Mouse (Mus musculus) layer of hippocampus, postnatal 14 days (tissue): ENCODE results near the gene Rps24. TPM values are rescaled to one million over a fixed set of nuclear protein-coding genes. Genes with fewer than 3 reads are reported as not detected.
"Not testable (repeated sequence)": the region's sequence is repeated elsewhere in the genome, so short reads cannot be mapped to it uniquely, and the experiment has no call there.

ENCODE experiments used
- DNase-seq, 2 experiments: peaks; one replicate each; pipeline ENCODE4 v3.0.0; 2021 to 2022; ENCODE audit warnings: low spot score in 2 of 2, mixed read lengths in 1 of 2
- long read RNA-seq, 2 experiments: library from polyadenylated mRNA; stranded (forward); transcript quantifications; one replicate each; pipeline ENCODE4 v2.0.0; 2021
- total RNA-seq, 2 experiments: library from RNA; stranded (reverse); gene quantifications; 2 replicates each; pipeline ENCODE4 v1.2.3; 2021

Rps24 gene
- total RNA-seq, result 100 to 1,000 TPM; 725 to 729 TPM
- long read RNA-seq, experiment 1, partial matches to known transcripts, result 4 of 13 reads
- long read RNA-seq, experiment 1, other reads (novel, unspliced or antisense), result 7 of 13 reads
- long read RNA-seq, experiment 2, partial matches to known transcripts, result 4 of 17 reads
- long read RNA-seq, experiment 2, other reads (novel, unspliced or antisense), result 9 of 17 reads

DNA sequence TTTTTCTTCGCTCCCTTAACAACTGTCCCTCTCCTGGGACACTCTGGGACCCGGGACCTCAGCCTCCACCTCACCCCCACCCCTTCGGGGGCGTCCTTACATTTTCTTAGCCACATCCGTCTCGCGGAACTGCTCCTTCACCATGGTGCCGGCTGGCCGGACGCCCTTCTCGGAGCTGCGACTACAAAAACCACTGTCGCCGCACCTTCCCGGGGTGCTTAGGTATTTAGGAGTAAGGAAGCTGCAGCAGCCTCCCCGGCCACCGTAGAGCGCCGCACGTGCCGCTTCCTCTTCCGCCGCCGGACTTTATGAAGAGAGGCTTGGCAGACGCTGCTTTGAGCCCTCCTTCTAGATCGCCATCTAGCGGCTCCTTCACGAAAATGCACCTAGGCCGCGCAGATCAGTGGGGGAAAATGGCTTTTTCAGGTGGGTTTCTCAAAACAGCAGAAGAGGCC, at the start of gene Rps24, which contains the start of gene Polr3a:
Rps24 (plus strand) TSS at position 353 of the 455 bp plus-strand sequence.
Polr3a (minus strand) TSS at position 286 of the 455 bp plus-strand sequence.
- peak; percentile 86 to 93 for DNase-seq

DNA sequence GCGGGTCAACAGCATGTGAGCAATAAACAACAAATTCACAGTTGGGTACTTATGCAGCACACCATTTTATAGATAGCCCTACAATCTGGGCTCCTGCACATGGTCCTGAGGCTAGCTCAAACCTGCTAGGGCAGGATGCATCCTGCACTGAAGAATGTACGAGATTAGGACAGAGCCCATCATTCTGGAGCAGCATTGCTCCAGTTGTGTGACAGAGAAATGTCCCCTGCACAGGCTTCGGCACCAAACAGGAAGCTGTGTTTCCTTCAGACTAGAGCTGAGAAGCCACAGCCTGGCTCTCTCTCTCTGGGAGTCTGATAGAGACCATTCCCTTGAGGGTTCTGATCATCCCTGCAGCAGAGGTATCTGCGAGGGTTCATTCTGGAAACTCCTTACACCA, 43.4 kb upstream of the Rps24 start:
- DNase-seq, result not testable (repeated sequence)

DNA sequence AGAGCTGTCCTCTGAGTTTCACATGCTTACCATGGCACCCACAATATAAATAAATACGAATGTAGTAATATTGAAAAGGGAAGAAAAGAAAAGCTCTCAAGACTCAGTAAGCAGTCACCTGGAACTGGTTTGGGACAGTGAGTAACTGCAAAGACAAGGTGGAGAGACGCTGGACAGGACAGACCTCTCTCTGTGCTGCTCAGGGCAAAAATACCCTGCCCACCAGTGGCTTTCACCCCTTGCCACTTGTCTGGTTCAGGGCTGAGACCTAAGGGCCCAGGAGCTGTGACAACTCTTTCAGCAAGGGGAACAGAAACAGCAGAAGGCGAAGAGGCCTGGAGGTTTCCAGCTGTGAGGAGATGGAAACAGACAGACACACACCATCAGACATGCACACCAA, 28.7 kb upstream of the Rps24 start:
- DNase-seq, result no peak

DNA sequence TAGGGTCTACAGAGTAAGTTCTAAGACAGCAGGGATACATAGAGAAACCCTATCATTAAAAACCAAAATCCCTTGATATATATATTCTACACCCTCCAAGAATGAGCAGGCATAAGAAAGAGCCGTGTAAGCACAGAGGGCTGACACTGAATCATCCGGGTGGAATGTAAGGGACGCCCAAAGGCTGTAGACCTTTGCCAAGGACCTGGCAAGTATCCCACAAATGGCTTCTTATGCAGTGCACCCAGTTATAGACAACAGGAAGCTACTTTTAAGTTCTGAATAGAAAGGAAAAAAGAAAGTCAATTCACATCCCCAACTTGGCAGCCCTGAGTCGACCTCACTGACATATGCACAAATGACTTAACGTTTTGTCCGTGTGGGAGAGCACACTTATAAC, 18.1 kb upstream of the Rps24 start:
- DNase-seq, result no peak

DNA sequence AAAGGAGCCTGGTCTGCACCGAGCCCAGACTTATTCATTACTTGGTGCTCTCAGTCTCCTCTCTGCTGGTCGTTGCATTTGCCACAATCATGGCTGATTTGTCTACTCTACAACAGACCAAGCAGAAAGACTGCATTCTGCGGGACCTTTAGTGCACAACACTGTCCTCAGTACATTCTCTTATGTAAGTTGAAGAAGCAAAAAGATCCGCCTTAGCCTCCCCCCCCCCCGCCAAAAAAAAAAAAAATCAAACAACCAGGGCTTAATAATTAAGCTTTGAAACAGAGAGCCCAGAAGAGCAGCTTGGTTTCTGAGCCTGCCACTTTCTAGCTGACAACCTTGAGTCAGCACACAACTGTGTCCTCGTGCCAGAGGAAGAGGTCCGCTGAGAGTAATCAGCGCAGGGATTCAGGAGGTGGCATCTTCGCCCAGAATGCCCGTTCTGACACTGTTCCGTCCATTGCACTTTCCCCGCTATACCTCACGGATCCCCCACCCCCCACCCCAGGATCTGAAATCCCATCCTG, 621 bp upstream of the Rps24 start:
- DNase-seq, result no peak

DNA sequence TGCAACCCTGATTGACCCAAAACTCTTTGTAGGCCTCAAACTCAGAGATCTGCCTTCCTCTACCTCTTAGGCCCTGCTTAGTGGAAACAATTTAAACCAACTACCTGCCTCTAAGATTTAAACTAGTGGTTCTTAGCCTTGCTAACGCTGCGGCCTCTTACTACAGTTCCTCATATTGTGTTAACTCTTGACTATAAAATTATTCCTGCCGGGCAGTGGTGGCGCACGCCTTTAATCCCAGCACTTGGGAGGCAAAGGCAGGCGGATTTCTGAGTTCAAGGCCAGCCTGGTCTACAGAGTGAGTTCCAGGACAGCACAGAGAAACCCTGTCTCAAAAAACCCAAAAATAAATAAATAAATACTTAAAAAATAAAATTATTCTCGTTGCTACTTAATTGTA, 2.8 kb downstream of the Rps24 start:
- not testable (repeated sequence) for DNase-seq

DNA sequence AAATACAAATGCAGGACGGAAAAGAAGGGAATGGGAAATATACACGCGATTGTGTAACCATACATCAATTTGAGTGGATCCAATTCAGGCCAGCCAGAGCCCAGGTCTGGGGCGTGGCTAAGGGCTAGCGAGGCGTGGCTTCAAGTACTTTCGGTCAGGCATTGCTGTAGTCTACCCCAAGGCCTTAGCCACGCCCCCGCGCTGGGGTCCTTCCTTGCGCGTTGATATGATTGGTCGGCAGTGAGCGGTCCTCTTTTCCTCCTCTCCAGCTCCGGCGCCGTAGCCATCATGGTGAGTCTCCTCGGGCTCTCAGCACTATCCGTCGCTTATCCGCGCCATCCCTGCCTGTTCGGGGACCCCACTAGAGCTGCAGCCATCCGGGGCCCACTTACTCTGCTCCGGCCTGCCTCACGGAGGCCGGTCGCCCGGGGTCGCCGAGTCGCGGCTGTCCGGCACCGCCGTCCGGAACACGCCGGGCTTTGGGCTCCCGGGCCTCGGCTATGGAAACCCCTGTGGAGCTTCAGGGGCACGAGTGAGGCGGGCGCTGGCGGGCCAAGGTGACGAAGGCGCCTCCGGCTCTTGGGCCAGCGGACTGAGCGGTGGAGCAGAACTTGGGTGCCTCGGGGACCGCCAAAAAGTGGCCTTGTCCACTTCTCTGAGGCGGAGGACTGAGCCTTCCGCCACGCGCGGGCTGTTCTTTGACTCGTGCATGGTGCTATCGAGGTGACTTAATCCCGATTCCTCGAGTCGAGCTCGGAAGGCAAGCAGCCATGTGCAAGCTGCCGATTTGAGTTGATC, 3.7 kb downstream of the Rps24 start:
- peak; percentile 97 to 99 for DNase-seq

DNA sequence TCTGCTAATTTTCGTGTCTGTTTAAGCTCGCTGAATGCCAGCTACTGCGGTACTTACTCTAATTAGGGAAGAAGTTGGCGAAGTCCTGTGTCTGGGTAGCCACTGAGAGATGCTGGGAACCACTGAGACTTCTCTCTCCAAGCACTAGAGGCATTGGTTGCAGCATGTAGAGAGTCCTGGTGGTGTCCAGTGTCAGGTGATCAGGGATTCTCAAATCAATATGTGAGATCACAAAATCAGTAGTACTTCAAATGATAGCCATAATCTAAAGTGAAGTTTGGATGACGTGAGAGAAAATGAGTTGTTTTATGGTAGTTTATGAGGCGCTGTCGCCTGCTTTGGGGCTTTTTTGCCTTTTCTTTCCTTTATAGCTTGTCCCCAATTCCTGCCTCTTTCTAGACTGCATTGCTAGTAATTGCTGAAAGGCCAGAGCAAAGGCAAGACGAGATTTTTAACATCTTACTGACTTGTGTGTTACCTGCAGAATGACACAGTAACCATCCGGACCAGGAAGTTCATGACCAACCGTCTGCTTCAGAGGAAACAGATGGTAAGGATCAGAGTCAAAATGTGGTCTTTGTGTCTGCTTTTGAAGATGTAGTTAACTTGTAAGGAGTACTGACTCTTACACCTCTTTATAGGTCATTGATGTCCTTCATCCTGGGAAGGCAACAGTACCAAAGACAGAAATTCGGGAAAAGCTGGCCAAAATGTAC, 4.5 kb downstream of the Rps24 start:
- DNase-seq, result no peak

DNA sequence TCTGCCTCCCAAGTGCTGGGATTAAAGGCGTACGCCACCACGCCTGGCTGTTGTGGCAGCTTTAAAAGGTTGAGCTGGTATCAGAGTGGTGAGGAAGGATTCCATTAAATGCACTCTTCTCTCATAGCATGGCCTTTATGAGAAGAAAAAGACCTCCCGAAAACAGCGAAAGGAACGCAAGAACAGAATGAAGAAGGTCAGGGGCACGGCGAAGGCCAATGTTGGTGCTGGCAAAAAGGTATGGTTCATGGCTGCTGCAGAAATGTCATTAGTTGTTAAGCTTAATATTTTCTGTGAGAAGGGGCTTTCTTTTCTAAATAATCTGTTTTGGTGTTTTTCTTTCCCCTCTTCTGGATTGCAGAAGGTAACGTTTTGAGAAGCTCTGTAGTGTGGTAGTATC, 6.3 kb downstream of the Rps24 start:
- no peak for DNase-seq

DNA sequence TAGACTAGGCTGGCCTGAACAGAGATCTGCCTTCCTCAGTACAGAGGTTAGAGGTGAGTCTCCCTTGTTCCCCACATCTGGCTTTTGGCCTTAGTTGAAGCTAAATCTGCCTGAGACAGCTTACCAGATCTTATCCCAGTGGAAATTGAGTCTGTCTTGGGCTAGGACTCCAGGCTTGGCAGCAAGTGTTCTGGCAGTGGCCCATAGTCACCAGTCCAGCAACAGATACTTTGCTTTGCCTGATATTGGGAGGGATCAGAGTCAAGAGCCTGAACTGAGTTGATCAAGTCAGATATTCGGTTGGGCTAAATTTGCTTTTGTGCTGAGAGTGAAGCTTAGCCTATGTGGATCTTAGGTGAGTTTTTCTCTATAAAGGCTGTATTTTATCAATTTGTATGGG, 9.6 kb downstream of the Rps24 start:
- DNase-seq, result no peak

DNA sequence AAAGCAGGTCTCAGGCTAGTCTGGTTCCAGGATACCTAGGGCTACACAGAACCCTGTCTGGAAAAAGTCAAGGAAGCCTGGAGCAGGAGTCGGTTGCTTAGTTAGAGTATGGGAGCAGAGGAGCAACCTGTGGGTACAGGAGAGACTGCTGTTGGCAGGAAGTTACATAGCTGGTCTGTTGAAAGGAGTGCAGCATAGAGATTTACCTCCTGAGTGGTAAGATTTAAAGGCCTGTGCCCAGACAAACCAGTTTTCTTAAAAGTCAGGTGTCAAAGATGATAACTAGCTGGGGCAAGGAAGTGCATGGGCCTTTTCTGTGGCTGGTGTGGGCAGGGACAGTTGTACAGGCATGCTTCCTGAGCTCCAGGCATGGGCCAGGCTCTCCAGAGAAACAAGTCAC, 10.5 kb downstream of the Rps24 start:
- no peak for DNase-seq

DNA sequence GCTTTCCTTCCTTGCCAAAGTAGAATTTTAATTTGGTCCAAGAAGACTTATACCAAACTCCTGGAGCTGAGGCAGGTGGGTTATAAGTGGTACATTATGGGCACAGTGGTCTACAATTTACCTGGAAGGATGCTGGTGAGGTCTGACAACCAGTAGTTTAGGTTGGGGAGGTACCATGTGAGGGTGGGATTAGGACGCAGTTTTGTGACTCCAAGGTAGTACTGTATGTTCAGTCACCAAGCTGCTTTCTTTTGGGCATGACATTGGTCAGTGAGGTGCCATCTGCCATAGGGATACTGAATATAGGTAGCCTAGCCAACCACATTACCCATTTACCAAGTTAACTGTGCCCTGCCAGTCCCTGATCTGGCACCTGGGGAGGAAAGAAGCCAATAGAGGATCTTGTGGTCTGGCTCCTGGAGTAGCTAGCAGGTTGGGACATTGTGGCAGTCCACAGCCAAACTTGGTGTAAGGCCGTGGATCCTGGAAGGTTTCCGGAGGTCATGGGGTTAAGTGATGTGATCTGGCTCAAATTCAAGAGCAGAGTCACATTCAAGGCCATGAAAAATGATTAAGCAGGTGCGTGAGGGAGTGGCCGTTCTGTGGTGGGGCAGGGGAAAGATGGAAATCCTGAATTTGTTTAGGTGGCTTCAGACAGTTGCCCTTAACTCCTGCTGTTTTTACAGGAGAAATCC, 11.8 kb downstream of the Rps24 start:
- no peak for DNase-seq

DNA sequence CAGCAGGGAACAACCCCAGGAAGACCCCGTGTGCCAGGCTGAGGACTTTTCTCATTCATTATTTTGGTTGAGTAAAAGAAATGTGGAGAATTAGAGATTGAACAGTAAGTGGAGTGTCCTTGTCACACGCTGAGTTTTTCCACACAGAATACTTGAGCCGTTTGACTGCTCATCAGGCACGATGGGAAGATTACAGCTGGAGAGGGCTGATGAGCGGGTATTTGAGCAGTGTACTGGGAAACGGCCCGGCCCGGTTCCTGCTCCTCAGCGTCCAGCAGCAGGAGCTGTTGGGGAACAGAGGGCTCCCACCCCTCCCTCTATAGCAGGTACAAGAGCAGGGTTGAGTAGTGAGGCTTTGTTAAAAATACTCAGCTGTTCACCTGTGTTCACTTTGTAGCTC, 12.6 kb downstream of the Rps24 start:
- DNase-seq, result no peak

DNA sequence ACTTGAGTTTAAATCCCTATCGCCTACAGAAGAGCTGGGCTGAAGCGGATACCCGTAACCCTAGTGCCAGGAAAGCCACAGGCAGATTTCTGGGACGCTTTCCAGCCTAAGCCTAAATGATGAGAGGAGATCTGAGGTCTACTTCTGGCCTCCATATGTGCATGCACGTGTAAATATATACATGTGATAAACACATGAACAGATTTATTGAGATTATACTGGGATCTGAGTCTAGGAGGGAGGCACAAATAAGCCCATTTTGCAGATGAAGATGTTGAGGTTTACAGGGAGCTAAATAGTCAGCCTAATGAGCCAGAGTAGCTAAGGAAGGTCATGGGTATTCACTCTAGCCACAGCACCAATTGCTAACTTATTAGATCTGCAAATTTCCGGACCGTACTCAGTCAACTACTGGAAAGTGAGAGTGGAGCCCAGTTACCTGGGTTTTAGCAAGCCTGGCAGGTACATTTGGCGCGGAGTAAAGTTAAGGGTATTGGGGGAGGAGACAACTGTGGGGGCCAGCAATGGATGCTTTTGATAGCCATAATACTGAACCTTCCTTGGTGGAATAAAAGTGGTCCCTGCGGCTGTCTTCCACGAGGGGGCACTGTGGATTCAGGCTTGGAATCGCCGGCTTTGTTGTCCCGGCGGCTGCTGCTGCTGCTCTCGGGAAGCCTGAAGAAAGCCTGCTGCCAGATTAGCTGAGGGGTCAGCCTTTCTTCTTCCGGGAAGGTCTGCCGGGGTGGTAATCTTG, 13.3 kb downstream of the Rps24 start:
- DNase-seq, result peak; percentile 87 to 94

DNA sequence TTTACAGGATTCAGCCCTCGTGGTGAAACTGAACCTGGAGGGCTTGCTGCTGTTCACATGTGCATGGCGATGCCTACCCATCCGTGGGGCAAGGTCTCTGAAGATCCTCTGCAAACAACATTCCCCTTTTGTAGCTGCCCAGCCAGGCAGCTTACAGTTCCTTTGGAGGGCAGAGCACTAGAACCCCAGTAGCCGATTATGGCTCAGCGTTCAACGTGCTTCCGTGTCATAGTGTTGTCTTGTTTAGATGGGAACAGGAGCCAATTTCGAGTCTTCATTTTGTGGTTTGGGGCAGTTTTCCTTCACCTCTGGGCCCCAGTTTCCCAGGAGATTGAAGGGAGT, 13.9 kb downstream of the Rps24 start:
- DNase-seq, result no peak

DNA sequence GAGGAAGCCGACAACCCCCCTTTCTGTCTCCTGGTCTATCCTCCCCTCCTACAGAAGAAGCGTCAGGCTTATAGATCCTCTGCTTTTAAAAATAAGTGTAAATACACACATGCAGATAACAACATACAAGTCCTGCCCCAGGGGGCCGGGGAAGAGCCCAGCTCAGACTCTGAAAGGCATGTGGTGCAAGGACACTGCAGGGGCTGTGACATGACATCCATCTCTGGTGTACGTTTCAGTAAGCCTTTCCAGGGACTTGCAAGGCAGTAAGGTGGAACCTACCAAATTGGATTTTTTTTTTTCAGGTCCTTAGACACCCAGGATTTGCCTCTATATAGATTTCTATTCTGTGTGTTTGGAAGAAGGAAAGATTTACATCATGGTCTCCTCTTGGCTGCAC, 14.3 kb downstream of the Rps24 start:
- DNase-seq, result no peak

DNA sequence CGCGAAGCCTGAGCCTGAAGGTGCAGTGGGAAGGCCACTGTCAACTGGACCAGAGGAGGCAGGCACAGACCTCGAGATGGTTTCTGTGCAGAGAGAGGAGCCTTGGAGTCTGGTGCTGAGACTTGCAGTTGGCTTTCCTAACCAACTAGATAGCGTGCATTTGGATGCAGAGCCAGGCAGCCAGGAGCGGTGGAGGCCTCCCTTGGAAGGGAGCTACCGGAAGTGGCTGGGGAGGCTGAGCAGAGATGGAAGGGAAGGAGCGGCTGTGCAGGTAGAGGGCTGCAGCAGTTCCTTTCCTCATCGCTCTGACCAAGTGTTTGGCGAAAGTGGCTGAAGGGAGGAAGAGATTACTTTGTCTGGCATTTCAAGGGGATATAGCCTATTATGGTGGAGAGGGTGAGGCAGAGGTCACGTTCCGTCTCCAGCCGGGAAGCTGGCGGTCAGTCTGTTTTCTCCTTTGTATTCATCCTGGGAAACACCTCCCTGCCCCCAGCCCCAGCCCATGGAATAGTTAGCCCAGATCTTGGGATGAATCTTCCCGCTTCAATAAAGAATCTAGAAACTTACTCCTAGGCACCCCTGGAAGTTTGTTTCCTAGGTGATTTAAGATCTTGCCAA, 20.6 kb downstream of the Rps24 start:
- no peak for DNase-seq

DNA sequence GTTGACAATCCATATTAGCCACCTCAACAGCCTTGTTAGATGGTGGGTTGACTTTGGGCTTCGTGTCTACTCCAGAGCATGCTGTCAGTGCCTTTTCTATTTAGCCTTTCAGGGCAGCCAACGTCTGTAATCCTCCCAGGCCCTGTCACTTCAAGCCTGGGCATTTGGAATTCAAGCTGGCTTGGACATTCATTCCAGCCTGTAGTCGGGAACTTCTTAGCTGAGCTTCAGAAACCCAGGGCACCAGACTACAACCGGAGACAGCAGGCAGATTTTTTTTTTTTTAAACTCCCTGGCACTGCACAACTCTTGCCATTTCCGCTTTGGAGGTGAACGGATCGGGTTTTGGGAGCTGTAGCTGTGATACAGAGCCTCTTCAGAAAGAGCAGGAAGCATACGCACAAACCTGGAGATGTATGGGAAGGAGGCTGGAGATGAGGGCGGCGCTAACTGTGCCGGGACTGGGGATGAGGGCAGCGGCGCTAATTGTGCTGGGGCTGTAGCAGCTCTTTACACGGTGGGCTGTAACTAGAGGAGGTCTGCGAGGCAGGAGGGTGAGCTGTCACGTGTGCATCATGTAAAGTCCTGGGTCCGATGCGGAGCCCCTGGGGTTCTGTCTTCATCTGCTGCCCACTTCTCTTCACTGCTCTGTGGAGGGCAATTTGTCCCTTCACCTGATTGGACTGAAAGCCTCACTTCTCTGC, 21.3 kb downstream of the Rps24 start:
- DNase-seq, result no peak

DNA sequence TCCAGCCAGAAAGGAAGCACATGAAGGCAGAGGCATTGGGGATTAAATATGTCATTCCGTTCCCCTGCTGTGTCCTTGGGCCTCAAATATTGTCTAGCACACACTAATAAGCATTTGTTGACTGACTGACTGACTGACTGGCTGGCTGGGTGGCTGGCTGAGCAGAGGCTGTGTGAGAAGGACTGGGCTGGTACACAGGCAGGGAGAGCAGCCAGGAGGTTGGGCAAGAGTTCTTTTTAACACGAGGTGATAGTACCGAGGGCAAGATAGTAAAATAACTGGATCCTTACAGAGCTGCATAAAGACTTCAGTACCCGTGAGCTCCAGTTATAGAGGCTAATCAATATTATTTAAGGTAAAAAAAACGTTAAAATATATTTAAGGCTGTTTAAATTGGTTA, 22.6 kb downstream of the Rps24 start:
- no peak for DNase-seq

DNA sequence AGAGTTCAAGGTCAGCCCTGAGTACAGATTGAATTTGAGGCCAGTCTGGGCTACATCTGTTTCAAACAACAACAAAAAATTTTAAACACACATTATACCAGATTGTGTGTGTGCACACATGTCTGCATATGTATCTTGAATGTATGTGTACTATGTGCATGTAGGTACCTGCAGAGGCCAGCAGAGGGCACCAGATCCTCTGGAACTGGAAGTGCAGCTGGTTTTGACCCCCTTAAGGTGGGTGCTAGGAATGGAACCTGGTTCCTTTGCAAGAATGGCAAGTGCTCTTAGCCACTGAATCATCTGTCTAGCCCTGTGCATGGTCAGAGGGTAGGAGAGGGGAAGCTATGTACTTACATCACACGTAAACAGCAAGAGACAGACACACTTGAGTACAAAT, 23.3 kb downstream of the Rps24 start:
- DNase-seq, result no peak
